Mouse (Mus musculus) erythroblast, embryonic 14.5 days (primary cell): ENCODE results near the gene Ankrd23.

Experiments
- GATA1 ChIP-seq: IDR thresholded peaks from 2 replicates; pipeline ENCODE4 v1.6.1; 2012; ENCODE audit warnings: low read length, inconsistent platforms, mixed read lengths
- TAL1 ChIP-seq: IDR thresholded peaks from 3 replicates; pipeline ENCODE4 v1.6.1; 2012; ENCODE audit warnings: low read length, inconsistent platforms, mixed read lengths

DNA sequence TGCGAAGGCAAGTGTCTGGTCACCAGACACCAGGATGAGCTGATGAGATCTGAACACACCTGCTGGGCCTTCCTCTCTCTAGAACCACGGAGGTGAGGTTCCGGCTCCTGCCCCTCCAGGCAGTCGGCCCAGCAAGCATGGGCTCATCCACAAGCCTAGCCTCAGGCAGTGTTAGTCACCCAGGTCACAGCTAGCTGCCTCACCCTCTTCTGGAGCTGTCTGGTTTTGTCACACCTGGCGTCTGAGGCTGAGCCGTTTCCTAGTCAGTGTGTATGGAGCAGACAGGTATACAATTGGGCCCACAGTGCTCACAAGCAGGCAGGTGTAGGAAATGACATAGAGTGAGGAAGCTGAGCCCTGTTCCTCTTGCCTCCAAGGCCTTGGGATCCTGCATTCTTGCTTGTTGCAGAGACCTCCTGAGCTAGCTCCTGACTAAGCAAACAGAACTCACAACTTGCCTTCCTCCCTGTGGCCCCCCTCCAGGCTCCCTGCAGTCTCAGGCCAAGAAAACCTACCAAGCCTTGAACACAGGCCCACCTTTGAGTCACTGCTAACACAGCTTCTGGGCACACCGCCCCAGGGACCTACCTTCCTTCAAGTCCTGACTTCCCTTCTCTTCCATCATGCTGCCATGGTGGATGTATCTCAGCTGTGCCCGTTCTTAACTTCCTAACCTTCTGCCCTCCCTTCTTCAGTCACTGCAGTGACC is 46.9 kb upstream of the Ankrd23 start:
- TF ChIP-seq GATA1 (no peak), TAL1 (no peak)
